In genomic region chr4:130087293-130087692, GRCm38 (mm10) we compare ENCODE assay signal across 8 mouse cellular contexts. TPM values are rescaled to one million over a fixed set of nuclear protein-coding genes. Genes with fewer than 3 reads are reported as not detected.
DNase-seq lines count a peak whose midpoint lies in the region; ATAC-seq lines count a peak whose summit lies in the region.

No protein-coding gene starts in this region.

- H3K4me2 ChIP-seq in hindbrain, embryonic 15.5 days: no peak overlapping the region

- H3K9ac ChIP-seq in hindbrain, embryonic 15.5 days: no peak overlapping the region

- DNase-seq in Muller cell, postnatal 12 days (ENCODE audit: inconsistent ontology term): peak; percentile 68
- peak; percentile 99 for DNase-seq in cerebellum, adult 8-10 months
- DNase-seq in frontal cortex, postnatal 10 days (ENCODE audit: low spot score in 2 of 2): peak; percentile 63 to 90
- peak; percentile 90 to 95 for DNase-seq in layer of hippocampus, postnatal 36 days
- DNase-seq in retina, postnatal 7 days (ENCODE audit: low read depth, low spot score): peak; percentile 74
- peak; percentile 81 to 97 for DNase-seq in urinary bladder, adult 18-20 months (ENCODE audit: low spot score in 2 of 2)

- no peak overlapping the region for H3K4me3 ChIP-seq in hindbrain, embryonic 15.5 days

- peaks cover 16% of the 10 kb centered on the region for H3K4me1 ChIP-seq in hindbrain, embryonic 15.5 days (replicated peaks)

- H3K9me3 ChIP-seq in hindbrain, embryonic 15.5 days: no peaks in the 10 kb centered on the region

- 10% methylated on average over 7 of the region's 7 CpGs for WGBS in hindbrain, embryonic 15.5 days

- peak; percentile 49 for ATAC-seq in hindbrain, embryonic 15.5 days (ENCODE audit: low FRiP score, low read depth)
- peak; percentile 91 for ATAC-seq in megakaryocyte, adult 5-6 weeks (ENCODE audit: poor library complexity, severe bottlenecking)

- no peak overlapping the region for H3K27ac ChIP-seq in hindbrain, embryonic 15.5 days (replicated peaks)

- H3K27me3 ChIP-seq in hindbrain, embryonic 15.5 days: peaks cover 10% of the 10 kb centered on the region; the same call in 1 of the 2 replicates

- no peaks in the 10 kb centered on the region for H3K36me3 ChIP-seq in hindbrain, embryonic 15.5 days

RNA-seq across cellular contexts. Expression of gene Pef1, which starts 15.1 kb away (rescaled TPM):
- 67.5 and 69.1 TPM in 2 replicates for polyA plus RNA-seq in hindbrain, embryonic 15.5 days (2015; fragmentation: Nextera tagmentation; extraction: Ambion mirVana)
- 10 to 100 TPM; 63.7 TPM for total RNA-seq in layer of hippocampus, postnatal 36 days (2021)
- 53.1 TPM in 2 replicates for total RNA-seq in megakaryocyte, adult 5-6 weeks (2015)
- total RNA-seq in megakaryocyte, adult 5-6 weeks (2017): 12.3 and 18.0 TPM in 2 replicates

RNA-seq across cellular contexts. Expression of gene Col16a1, which starts 39.7 kb away (rescaled TPM):
- polyA plus RNA-seq in hindbrain, embryonic 15.5 days (2015; fragmentation: Nextera tagmentation; extraction: Ambion mirVana): 13.4 and 13.9 TPM in 2 replicates
- total RNA-seq in layer of hippocampus, postnatal 36 days (2021): 10 to 100 TPM; 12.4 to 16.3 TPM
- total RNA-seq in megakaryocyte, adult 5-6 weeks (2015): not detected in 2 replicates
- total RNA-seq in megakaryocyte, adult 5-6 weeks (2017): not detected in 2 replicates

RNA-seq across cellular contexts. Expression of gene Hcrtr1, which starts 51.9 kb away (rescaled TPM):
- 3.4 and 5.1 TPM in 2 replicates for polyA plus RNA-seq in hindbrain, embryonic 15.5 days (2015; fragmentation: Nextera tagmentation; extraction: Ambion mirVana)
- 1 to 10 TPM; 2.7 to 3.1 TPM for total RNA-seq in layer of hippocampus, postnatal 36 days (2021)
- total RNA-seq in megakaryocyte, adult 5-6 weeks (2015): not detected in 2 replicates
- total RNA-seq in megakaryocyte, adult 5-6 weeks (2017): not detected in 2 replicates

Comparison
In these comparisons a context has a peak if more than half of its experiments do, and no peak if none do; other contexts are left out.
1. RNA of gene Col16a1, which starts 39.7 kb away (total RNA-seq): 12.4 to 16.3 TPM in layer of hippocampus, postnatal 36 days; not detected in megakaryocyte, adult 5-6 weeks; every median in the first group is over 10 times any median in the second.
2. Peak in every context shown above with its lines, with median percentiles within 50 percentile points of each other: DNase-seq.